Mouse (Mus musculus) spleen, postnatal 36 days (tissue): ENCODE data around the gene Gm20683.
A peak's percentile ranks its signal among the peaks of the same experiment; 100 is the strongest.

Experiments
- DNase-seq, 2 experiments: peaks; one replicate each; pipeline ENCODE4 v3.0.0; 2022; ENCODE audit warnings: low spot score in 2 of 2, mixed read lengths in 1 of 2

Gene Gm20683

DNA sequence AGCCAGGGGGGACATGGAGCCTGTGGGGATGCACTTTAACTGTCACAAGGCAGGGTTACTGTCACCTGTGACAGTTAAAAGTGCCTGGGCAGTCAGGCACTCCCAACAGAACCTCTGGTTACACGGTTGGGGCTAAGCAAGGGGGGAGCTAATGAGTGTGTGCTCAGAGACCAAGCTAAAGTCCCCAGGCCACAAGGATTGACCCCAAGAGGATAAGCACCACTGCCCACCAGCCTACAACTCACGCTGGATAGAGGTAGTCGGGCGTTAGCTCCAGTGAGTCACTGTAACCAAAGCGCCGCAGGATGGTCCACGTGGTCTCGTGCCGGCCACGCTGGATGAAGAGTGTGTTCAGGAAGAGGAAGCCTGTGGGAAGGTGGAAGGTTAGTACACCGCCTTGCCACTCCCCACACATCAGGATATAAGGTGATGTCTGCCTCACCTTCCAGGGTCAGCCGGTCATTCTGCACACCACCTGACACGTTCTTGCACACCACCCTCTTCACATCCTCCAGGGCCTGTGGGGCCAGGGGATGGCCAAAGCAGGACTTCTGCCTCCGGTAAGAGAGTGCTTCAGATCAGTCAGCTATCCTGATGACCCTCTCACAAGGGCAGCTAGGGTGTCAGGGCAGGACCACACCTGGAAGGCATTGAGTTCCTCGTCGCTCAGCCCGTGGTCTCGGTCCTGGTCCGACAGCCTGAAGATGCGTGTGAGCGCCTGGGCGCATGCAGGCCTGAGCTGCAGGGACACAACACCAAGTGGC, at the start of gene Gm20683:
TSS of gene Gm20683 (minus strand) at position 647 of the 764 bp plus-strand sequence.
- DNase-seq, result no peak

DNA sequence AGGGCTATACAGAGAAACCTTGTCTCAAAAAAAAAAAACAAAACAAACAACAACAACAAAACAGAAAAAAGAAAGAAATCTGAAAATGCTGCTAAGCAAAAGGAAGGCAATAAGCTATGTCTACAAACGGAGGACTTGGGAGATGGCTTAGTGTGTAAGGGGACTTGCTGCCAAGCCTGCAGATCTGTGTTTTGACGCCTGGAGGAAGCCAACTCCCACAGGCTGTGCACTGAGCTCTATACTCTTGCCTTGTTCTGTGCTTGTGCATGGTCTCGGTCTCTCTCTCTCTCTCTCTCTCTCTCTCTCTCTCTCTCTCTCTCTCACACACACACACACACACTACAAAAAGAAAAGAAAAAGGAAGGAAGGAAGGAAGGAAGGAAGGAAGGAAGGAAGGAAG, 47.3 kb upstream of the Gm20683 start:
- DNase-seq, result no peak

DNA sequence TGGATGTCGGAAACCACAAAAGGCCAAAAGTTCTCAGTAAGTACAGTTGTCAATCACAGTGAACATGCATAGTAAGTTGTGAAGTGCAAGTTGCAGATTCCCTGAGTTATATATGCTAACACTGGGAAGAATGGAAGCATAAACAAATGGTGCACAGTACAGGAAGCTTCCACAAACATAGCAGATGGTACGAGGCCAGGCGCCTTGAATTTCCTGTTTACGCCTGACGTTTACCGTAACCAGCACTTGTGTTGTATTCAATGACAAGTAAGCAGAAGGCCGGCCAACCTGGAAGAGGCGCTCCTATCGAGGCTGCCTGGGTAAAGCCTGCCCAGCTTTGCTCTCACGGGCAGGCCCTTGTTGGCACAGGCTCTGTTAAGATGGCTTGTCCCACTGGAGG, 45.9 kb upstream of the Gm20683 start:
- no peak for DNase-seq

DNA sequence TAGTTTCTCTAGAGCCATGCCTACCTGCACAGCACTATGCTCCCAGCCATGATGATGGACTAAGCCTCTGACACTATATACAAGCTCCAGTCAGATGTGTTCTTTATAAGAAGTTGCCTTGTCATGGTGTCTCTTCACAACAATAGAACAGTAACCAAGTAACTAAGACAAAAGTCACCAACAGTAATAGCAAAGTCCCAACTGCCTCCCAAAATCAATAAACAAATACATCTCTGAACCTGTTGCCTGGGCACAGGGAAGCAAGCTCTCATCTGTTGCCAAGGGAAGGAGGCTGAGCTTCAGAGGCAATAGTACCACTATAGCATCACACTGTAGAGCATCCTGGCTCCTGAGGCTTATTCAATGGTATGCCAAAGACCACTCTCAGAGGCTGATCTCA, 45.2 kb upstream of the Gm20683 start:
- DNase-seq, result no peak

DNA sequence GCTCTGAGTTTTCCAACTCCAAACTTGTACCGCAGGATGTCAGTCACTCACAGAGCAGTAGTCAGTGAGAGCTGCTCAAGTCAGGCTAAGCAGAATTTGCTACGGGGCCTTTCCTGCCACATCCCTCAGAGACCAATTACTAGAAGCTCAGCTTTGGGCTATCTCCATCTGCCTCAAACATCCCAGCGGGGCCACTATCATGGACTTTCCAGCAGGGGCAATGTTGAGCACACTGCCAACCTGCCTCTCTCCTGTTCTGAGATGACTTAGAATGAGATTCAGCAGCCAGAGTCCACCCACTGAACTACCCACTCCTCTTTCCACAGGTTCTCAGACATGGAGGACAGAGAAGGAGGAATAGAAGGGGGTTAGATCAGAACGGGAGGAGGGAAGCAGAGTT, 44.1 kb upstream of the Gm20683 start:
- no peak for DNase-seq

DNA sequence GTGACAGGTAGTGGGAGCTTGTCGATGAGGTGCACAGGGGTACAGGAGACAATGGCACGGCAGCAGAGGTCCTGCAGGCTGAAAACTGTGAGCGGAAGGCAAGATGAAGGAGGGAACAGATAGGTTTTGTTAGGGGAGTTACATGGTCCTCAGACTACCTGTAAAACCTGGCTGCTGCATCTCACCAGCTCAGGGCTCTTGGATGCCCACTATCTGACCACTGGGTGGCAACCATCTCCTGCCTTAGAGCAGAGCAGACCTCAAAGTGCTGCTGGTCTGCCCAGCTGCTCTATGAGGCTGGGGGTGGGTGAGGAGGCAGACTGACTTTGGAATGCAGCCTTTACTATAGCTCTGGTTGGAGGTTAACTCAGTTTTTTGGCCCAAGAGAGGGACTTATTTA, 42.3 kb upstream of the Gm20683 start:
- no peak for DNase-seq

DNA sequence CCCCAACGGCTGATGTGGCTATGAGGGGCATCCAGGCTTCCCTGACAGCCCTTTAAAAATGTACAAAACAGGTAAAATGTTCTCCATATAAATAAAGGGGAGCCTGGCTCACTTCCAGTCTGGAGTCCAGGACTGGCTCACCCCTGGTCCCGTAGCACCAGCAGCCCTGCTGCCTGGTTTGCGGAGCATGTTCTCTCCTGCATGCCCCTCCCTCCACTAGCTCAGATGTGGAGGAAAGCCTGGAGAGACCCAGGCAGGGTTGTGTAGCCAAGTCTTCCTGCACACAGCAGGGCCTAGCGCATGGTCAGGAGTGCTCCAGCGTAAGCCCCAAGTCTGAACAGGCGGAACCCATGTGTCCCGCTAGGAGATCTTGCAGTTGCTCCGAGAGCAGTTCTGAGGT, 41.7 kb upstream of the Gm20683 start:
- DNase-seq, result no peak

DNA sequence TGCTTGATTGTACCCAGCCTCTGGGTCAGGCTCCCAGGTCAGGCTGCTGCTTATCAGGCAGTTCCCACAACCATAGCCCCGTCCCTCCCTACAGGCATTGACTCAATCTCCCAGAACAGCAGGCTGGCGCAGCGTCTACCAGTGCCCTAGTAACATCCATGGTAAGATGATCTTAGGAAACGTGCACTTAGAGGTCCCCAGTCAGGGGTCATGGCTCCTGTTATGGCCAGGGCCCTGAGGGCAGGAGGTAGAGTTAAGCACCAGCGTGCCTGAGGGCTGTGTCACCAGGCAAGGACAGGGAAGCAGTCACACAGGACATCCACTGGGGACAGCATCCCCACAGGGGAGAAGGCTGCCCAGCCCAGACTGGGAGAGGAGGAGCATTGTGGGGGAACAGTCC, 40.7 kb upstream of the Gm20683 start:
- DNase-seq, result no peak

DNA sequence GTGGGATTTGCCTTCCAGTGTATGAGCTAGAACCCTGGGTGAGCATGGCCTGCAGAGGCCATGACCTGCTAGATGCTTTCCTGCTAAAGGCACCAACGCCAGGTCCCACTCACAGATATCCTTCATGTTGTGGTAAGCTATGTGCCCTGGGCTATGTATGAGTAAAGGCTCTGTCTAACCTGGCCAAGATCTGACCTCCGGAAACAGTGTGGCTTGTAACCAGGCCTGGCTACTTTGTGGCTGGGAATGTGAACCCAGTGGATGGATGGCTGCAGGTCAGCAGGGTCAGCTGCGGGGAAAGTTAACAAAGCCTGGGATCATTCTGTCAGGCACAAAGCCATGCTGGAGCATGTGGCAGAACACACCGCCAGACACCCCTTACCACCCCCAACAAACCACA, 40.1 kb upstream of the Gm20683 start:
- DNase-seq, result no peak

DNA sequence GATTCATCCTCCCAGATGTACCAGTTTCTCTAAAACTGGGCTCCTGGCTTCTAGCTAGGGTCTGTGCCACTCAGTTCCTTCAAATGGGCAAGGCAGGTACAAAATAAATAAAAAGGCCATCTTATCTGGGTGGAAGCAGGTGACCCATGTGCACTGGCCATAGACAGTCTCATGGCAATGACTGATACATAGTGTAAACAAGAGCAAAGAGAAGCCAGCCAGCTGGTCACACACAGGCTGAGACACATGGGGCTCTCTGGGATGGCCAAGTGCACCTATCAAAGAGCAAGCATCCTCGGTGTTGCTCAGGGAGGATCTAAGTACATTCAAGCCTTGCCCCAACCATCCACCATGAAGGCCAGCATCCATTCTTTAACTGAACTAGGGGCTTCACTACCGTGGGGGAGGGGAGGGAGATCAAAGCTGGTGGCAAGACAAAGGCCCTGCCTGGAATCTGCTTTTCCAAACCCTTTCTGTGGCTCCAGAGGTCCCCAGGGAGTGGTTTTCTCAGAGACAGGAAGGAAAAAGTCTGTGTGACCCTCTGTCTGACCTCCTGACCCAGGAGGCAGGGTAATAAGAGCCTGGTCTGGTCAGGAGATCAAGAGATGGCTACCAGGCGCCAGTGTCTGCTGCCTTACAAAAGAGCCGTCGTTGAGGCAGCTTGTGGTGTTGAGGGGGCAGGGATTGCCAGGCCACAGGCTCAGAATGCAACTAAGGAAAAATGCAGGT, 39.5 kb upstream of the Gm20683 start:
- DNase-seq, result no peak

DNA sequence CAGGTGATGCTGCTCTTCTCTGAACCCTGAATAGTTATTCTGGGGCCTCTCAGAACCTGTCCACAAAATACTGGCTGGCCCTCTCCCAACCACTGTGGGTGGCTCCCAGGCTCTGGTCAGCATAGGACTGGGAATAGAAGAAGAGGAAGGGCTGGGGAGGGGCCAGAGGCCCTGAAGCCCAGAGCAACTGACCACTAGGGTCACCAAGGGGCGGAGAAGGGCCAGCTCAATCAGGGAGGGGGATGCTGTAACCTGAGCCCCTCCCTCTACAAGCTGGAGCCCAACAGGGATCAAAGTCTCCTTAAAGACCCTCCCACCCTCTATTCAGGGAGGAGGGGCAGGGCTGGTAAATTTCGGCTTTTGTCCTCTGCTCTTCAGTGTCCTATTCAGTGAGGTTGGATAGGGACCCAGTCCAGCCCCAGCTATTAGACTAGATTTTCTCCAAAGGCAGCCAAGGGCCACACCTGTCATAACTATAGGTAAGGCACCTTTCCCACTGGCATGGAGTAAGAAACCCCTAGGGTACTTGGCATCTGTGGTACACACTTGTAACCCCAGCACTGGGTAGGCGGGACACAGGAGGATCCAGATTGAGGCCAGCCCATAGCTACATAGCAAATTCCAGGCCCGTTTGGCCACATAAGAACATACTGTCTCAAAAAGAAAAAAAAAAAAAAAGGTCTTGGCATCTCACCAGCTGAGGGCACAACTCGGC, 38.8 kb upstream of the Gm20683 start, which contains the start of gene Wfikkn1:
TSS of gene Wfikkn1 (minus strand) at position 663 of the 715 bp plus-strand sequence.
- DNase-seq, result no peak

DNA sequence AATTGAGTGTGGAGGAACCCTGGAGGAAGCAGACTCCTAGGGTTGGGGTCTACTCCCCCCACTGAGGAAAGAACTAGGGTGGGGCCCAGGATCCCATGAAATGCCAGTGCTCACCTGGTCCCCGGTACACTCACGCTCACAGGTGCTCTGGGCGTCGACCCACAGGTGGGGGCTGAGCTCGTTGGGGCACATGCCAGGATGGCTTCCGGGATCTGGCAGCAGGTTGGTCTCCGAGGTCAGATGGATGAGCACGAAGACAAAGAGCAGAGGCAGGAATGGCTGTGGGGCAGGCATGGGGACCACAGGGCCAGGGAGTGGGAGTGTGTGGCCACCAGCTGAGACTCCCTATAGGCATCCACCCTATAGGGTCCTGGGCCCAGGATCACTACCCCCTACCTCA, 38.2 kb upstream of the Gm20683 start:
- no peak for DNase-seq

DNA sequence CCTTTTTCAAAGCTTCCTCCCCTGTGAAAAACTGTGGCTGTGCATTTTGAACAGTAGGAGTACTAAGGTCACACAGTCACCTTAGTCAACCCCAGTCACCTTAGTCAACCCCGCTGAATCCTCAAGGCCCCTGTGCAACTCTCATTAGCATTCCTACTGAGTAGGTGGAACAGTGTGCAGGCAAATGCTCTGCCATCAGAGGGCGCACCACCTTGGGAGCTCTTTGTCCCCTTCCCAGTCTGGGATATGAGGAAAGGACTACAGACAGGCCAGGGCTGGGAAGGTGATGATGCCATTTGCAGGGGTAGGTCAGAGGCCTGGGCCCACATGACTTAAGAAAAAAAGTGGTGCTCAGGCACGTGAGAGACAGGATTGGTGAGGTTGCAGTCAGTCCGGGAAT, 37.7 kb upstream of the Gm20683 start:
- no peak for DNase-seq

DNA sequence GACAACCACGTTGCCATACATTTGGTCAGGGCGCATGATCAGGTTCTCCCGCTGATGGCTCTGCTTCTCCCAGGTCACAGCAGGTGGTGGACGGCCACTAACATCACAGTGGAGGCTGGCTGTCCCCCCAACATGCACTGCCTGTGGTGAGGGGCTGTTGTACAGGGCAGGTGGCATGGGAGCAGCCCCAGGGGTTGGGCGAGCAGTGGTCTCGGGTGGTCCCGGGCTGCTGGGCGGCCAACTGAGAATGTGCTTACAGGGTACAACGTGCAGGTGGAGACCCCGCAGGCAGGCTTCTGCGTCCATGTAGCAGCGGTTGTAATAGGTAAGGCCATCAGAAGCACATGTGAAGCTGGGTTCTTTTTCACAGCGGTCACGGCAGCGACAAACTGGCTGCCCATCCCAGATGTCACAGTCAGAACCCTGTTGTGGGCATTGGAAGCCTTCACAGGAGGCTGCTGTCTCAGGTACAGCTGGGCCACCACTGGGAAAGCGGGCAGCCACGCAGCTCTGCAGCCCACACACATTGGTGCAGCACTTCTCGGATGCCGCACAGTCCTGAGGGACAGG, 37.1 kb upstream of the Gm20683 start:
- no peak for DNase-seq

DNA sequence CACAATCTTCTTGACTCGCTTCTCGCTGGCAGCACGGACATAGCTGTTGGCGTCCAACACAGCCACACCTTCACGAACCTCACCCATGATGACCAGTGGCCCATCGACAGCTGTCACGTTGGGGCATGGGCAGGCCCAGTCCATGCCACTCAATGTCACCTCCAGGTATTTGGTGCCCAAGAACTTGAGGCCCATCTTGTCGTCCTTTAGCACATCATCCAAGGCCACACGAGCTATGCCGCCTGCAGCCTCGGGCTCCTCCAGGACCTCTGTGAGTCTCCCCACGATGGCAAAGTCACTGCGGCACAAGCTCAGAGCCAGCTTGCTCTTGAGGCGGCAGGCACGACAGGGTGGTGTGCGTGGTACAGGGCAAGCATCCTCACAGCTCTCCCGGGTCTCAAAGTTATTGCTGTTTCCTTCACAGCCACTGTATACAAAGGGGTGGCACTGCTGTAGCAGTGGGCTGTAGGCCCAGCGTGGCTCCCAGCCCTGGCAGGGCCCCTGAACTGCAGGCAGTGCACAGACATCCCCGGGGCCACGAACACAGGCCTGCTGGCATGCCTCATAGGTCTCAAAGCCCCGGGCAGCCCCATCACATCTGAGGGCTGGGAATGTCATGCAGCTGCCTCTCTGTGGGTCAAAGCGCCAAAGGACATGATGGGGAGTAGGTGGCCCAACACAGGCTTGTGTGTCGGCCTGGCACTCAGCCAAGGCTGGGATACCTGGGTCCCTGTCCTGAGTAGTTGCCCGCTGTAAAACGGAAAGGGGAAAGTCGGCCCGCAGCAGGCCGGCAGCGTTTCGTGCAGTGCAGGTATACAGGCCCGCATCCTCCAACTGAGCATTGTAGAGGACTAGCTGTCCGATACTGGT, 36.4 kb upstream of the Gm20683 start:
- DNase-seq, result no peak

DNA sequence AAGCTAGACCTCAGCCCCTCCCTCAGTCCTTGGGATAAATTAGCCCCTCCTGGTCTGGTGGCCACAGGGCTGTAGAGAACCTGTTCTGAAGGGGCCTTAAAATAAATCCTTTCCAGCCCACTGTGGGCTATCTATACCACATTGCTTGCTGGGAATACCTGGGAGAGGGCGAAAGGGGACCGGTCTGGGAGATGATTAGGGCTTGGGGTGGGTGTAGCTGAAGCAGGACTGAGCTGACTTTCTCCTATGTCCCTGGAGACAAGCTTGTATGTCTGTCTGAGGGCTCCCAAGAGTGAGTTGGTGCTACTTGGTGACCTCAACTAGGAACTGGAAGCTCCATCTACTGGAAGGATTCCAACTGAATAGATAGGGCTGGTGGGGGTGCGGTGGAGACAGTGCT, 35.5 kb upstream of the Gm20683 start:
- DNase-seq, result no peak

DNA sequence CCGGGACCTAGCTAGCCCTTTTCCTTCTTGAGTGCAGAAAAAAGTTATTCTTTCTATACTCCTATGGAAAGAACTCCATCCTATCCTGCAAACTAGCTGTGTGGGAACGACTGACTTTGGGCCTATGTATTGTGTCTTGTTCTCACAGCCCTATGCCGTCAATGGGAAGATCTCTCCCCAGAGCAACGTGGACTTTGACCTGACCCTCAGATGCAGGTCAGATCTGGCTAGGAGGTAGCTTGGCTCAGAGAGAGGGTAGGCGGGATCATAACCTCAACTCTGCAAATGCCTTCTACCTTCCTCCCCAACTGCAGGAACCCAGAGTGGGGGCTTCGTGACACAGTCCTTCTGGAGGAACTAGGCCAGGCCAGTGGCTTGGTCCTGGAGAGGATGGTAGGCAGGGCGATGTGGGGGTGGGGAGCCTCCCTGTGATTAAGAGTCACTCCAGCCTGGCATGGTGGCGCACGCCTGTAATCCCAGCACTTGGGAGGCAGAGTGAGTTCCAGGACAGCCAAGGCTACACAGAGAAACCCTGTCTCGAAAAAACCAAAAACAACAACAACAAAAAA, 34.9 kb upstream of the Gm20683 start:
- DNase-seq, result no peak

DNA sequence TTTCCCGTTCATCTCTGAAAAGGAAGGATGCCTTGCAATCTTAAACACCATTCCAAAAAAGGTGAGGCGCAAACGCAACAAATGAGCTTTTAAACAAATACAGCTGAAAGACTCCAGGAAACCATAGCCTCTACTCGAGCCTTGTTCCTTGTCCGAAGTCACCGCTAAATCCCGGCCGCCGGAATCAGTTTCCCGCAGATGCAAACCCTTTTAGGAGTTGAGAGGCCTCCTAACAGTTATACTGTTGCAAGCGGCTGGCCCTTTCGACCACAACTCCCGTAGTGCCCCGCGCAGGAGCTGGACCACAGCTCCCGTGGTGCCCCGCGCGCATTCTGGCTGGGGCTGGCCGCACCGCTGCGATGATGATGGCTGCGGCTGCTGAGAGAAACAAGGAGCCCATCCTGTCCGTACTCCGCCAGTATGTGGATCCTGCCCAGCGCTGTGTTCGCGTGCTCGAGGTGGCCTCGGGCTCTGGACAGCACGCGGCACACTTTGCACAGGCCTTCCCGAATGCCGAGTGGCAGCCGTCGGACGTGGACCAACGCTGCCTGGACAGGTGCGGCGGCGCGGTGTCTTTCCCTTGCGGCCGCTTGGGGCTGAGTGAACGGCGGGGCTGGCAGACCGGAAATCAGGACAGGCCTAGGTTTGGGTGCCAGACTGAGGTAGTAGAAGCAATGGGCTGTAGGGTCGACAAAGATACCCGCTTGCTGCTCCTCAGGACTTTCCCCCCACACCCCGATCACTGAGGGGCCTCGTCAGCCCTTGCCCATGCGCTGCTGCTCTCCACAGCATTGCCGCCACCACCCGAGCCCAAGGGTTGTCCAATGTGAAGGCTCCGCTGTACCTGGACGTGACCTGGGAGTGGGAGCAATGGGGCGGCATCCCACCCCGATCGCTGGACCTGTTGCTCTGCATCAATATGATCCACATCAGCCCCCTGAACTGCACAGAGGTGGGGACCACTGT, 33.9 kb upstream of the Gm20683 start:
- peak; percentile 89 for DNase-seq

DNA sequence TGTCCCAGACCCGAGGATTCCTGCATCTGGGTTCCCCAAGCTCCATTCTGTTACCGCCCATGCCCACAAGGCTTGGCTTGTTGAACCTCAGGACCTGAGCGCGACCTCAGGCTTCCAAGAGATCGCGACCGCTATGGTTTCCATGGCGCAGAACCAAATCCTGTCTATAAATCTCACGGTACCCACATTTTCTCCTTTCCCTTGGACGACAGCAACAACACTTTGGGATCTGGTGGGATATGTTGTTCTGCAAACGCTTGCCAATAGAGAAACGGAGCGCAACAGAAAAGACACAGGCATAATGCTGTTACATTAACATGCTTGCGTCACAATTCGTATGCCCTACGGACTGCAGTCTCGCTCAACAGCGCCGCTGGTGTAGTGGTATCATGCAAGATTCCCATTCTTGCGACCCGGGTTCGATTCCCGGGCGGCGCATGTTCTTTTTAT, 33.2 kb upstream of the Gm20683 start, which contains the start of gene Mettl26:
TSS of gene Mettl26 (plus strand) at position 354 of the 450 bp plus-strand sequence.
- peak; percentile 88 to 95 for DNase-seq
